Mouse (Mus musculus) lung, embryonic 16.5 days (tissue): Measurements from ENCODE around the gene Atxn1. TPM values are rescaled to one million over a fixed set of nuclear protein-coding genes. Genes with fewer than 3 reads are reported as not detected.
A peak's percentile ranks its signal among the peaks of the same experiment; 100 is the strongest.

Experiments
- ATAC-seq: fragments of 200-750 bp; cut with Nextera tagmentation; 2 replicates; pipeline ENCODE4 v1.8.0; 2017; ENCODE audit warnings: low read depth, mild to moderate bottlenecking, moderate library complexity
- H3K27ac ChIP-seq: fragments of 300-500 bp; sonication (generic); 2 replicates; pipeline ENCODE4 v1.5.1; 2014; ENCODE audit warnings: mild to moderate bottlenecking, control low read depth, low read length
- H3K27me3 ChIP-seq: fragments of 300-500 bp; sonication (generic); 2 replicates; pipeline ENCODE4 v1.6.1; 2014; ENCODE audit warnings: low read depth, low read length, mixed read lengths; ENCODE audit not compliant: control insufficient read depth, insufficient read depth
- H3K36me3 ChIP-seq: fragments of 300-500 bp; sonication (generic); 2 replicates; pipeline ENCODE4 v1.6.1; 2014; ENCODE audit warnings: low read length; ENCODE audit not compliant: control insufficient read depth, insufficient read depth
- H3K4me1 ChIP-seq: fragments of 300-500 bp; sonication (generic); replicated peaks from 2 replicates; pipeline ENCODE4 v1.6.1; 2014; ENCODE audit warnings: low read length, mixed read lengths; ENCODE audit not compliant: control insufficient read depth, insufficient read depth
- H3K4me2 ChIP-seq: fragments of 300-500 bp; sonication (generic); 2 replicates; pipeline ENCODE4 v1.6.1; 2014; ENCODE audit warnings: low read depth, low read length, control low read depth
- H3K4me3 ChIP-seq: fragments of 300-500 bp; sonication (generic); 2 replicates; pipeline ENCODE4 v1.5.1; 2014; ENCODE audit warnings: mild to moderate bottlenecking, low read length, control low read depth
- H3K9ac ChIP-seq: fragments of 300-500 bp; sonication (generic); 2 replicates; pipeline ENCODE4 v1.6.1; 2014; ENCODE audit warnings: low read length, control low read depth
- H3K9me3 ChIP-seq: fragments of 300-500 bp; sonication (generic); 2 replicates; pipeline ENCODE4 v1.6.1; 2016; ENCODE audit warnings: low read length; ENCODE audit not compliant: control insufficient read depth
- WGBS: fragments of 180-500 bp; shearing (Covaris S2); extraction: QIAGEN DNeasy Blood & Tissue Kit; methylation state at CpG from one replicate; pipeline ENCODE4 v1.1.7; 2014; 5-methylcytosine and 5-hydroxymethylcytosine counted together
- polyA plus RNA-seq: library from polyadenylated mRNA; unstranded; fragments of >200 nt; fragmentation: Nextera tagmentation; extraction: Ambion mirVana; gene quantifications from 2 replicates; pipeline ENCODE4 v1.2.1, GENCODE M21; 2015

The Atxn1 gene
- polyA plus RNA-seq, 1 experiment from 2014 or later: 8.3 TPM

GRCm38 (mm10) chr13:45871554-45871953 lies 93.3 kb downstream of the Atxn1 start:
- H3K36me3 ChIP-seq: no peaks in the 10 kb centered on the region
- WGBS: 48% methylated on average over 7 of the region's 7 CpGs
- no peaks in the 10 kb centered on the region for H3K27me3 ChIP-seq
- H3K9ac ChIP-seq: no peak overlapping the region
- no peak for ATAC-seq
- no peak overlapping the region for H3K4me3 ChIP-seq
- H3K9me3 ChIP-seq: no peaks in the 10 kb centered on the region
- peaks cover 5% of the 10 kb centered on the region for H3K4me1 ChIP-seq
- H3K27ac ChIP-seq: no peak overlapping the region
- peak overlapping the region; percentile 25 for H3K4me2 ChIP-seq

- no peak for ATAC-seq
Measured at GRCm38 (mm10) chr13:45868886-45869285, 95.9 kb downstream of the Atxn1 start.

GRCm38 (mm10) chr13:45867273-45867672 lies 97.5 kb downstream of the Atxn1 start:
- Histone ChIP-seq H3K4me2 (no peak overlapping the region), H3K36me3 (no peaks in the 10 kb centered on the region), H3K4me3 (no peak overlapping the region), H3K27ac (no peak overlapping the region), H3K9me3 (no peaks in the 10 kb centered on the region), H3K9ac (no peak overlapping the region), H3K4me1 (peaks cover 5% of the 10 kb centered on the region), H3K27me3 (no peaks in the 10 kb centered on the region)
- WGBS: 48% methylated on average over 14 of the region's 14 CpGs
- peak; percentile 71 for ATAC-seq

More at GRCm38 (mm10) chr13:45868886-45869285, 95.9 kb downstream of the Atxn1 start:
- H3K27ac ChIP-seq: no peak overlapping the region
- WGBS: 72% methylated on average over 8 of the region's 8 CpGs
- H3K4me3 ChIP-seq: no peak overlapping the region
- no peaks in the 10 kb centered on the region for H3K36me3 ChIP-seq
- no peak overlapping the region for H3K9ac ChIP-seq
- no peak overlapping the region for H3K4me2 ChIP-seq
- H3K9me3 ChIP-seq: no peaks in the 10 kb centered on the region
- peaks cover 5% of the 10 kb centered on the region for H3K4me1 ChIP-seq
- H3K27me3 ChIP-seq: no peaks in the 10 kb centered on the region

- ATAC-seq: peak; percentile 22; the same call in 1 of the 2 replicates
- H3K4me1 ChIP-seq: peaks cover 2% of the 10 kb centered on the region; the same call in 1 of the 2 replicates
- no peaks in the 10 kb centered on the region for H3K27me3 ChIP-seq
- WGBS: 64% methylated on average over 8 of the region's 8 CpGs
- no peak overlapping the region for H3K27ac ChIP-seq
- H3K4me3 ChIP-seq: no peak overlapping the region
- H3K9me3 ChIP-seq: no peaks in the 10 kb centered on the region
- H3K36me3 ChIP-seq: no peaks in the 10 kb centered on the region
- H3K4me2 ChIP-seq: no peak overlapping the region
- H3K9ac ChIP-seq: no peak overlapping the region
Measured at GRCm38 (mm10) chr13:45866615-45867245, 98.1 kb downstream of the Atxn1 start.

GRCm38 (mm10) chr13:45865620-45866019 lies 99.2 kb downstream of the Atxn1 start:
- Histone ChIP-seq H3K27ac (no peak overlapping the region), H3K4me1 (peaks cover 2% of the 10 kb centered on the region; the same call in 1 of the 2 replicates), H3K9ac (no peak overlapping the region), H3K4me3 (no peak overlapping the region), H3K4me2 (no peak overlapping the region), H3K36me3 (no peaks in the 10 kb centered on the region), H3K9me3 (no peaks in the 10 kb centered on the region), H3K27me3 (no peaks in the 10 kb centered on the region)
- 89% methylated on average over 10 of the region's 10 CpGs for WGBS
- no peak for ATAC-seq

- no peak overlapping the region for H3K9ac ChIP-seq
- H3K27ac ChIP-seq: no peak overlapping the region
- peaks cover 2% of the 10 kb centered on the region; the same call in 1 of the 2 replicates for H3K4me1 ChIP-seq
- 52% methylated on average over 8 of the region's 8 CpGs for WGBS
- H3K4me3 ChIP-seq: no peak overlapping the region
- H3K9me3 ChIP-seq: no peaks in the 10 kb centered on the region
- H3K4me2 ChIP-seq: no peak overlapping the region
- no peaks in the 10 kb centered on the region for H3K36me3 ChIP-seq
- ATAC-seq: no peak
- no peaks in the 10 kb centered on the region for H3K27me3 ChIP-seq
Measured at GRCm38 (mm10) chr13:45863779-45864178, 101.0 kb downstream of the Atxn1 start.

- H3K4me3 ChIP-seq: no peak overlapping the region
- no peak overlapping the region for H3K9ac ChIP-seq
- no peak overlapping the region for H3K27ac ChIP-seq
- no peaks in the 10 kb centered on the region for H3K9me3 ChIP-seq
- WGBS: 58% methylated on average over 13 of the region's 13 CpGs
- no peaks in the 10 kb centered on the region for H3K27me3 ChIP-seq
- peaks cover 2% of the 10 kb centered on the region; the same call in 1 of the 2 replicates for H3K4me1 ChIP-seq
- no peaks in the 10 kb centered on the region for H3K36me3 ChIP-seq
- no peak for ATAC-seq
- no peak overlapping the region for H3K4me2 ChIP-seq
Measured at GRCm38 (mm10) chr13:45861885-45862605, 102.8 kb downstream of the Atxn1 start.

- Histone ChIP-seq H3K9ac (no peak overlapping the region), H3K4me2 (no peak overlapping the region), H3K27me3 (no peaks in the 10 kb centered on the region), H3K36me3 (no peaks in the 10 kb centered on the region), H3K4me3 (no peak overlapping the region), H3K9me3 (no peaks in the 10 kb centered on the region), H3K27ac (no peak overlapping the region), H3K4me1 (no peaks in the 10 kb centered on the region; the same call in 1 of the 2 replicates)
- ATAC-seq: no peak
- 67% methylated on average over 10 of the region's 10 CpGs for WGBS
Measured at GRCm38 (mm10) chr13:45861098-45861580, 103.7 kb downstream of the Atxn1 start.

GRCm38 (mm10) chr13:45859081-45859709 lies 105.6 kb downstream of the Atxn1 start:
- no peak overlapping the region for H3K9ac ChIP-seq
- no peaks in the 10 kb centered on the region; the same call in 1 of the 2 replicates for H3K4me1 ChIP-seq
- no peaks in the 10 kb centered on the region for H3K9me3 ChIP-seq
- 51% methylated on average over 12 of the region's 12 CpGs for WGBS
- no peak for ATAC-seq
- no peak overlapping the region for H3K4me3 ChIP-seq
- H3K36me3 ChIP-seq: no peaks in the 10 kb centered on the region
- no peak overlapping the region for H3K4me2 ChIP-seq
- no peak overlapping the region for H3K27ac ChIP-seq
- no peaks in the 10 kb centered on the region for H3K27me3 ChIP-seq
